Mouse (Mus musculus) thymus, postnatal 36 days (tissue): ENCODE measurements around the gene Gm45213.

Experiments
- DNase-seq, 2 experiments: peaks; one replicate each; pipeline ENCODE4 v3.0.0; 2022; ENCODE audit warnings: mixed read lengths in 2 of 2

Gene Gm45213

DNA sequence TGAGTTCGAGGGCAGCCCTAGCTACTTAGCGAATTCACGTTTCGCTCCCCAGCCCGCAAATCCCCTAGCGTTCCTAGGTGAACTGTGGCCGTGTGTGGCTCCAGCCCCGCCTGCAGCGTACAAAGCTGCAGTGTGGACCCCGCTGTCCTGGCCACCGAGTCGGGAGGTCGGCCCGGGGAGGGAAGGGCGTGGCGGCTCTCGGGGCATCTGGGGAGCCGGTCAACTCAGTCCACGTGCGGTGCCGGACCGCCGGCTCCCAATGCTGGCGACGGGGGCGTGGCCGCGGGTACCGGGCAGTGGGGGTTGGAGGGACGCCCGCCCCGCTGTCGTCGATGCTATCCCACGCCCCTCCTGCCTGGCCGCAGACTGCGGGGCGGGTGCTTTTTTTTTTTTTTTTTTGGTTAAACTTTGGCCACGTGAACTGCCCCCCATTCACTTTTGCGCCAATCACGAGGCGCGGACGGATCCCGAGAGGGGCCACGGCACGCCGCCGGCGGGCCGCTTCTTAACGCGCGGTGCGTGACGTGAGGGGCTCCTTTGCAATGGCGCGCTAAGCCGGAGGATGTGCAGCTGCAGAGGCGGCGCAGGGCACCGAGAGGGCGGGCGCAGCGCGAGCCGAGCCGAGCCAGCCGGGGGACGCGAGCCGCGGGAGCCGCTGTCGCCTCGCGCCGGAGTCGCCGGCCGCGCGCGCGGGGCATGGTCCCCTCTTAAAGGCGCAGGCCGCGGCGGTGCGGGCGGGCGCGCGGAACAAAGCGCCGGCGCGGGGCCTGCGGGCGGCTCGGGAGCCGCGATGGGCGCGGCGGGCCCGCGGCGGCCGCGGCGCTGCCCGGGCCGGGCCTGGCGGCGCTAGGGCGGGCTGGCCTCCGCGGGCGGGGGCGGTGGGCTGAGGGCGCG, 65.8 kb downstream of the Gm45213 start, which contains the start of gene Chsy1:
Gene Chsy1 (plus strand): TSS at position 555 of the 894 bp plus-strand sequence.
- peak; percentile 88 to 92 for DNase-seq

DNA sequence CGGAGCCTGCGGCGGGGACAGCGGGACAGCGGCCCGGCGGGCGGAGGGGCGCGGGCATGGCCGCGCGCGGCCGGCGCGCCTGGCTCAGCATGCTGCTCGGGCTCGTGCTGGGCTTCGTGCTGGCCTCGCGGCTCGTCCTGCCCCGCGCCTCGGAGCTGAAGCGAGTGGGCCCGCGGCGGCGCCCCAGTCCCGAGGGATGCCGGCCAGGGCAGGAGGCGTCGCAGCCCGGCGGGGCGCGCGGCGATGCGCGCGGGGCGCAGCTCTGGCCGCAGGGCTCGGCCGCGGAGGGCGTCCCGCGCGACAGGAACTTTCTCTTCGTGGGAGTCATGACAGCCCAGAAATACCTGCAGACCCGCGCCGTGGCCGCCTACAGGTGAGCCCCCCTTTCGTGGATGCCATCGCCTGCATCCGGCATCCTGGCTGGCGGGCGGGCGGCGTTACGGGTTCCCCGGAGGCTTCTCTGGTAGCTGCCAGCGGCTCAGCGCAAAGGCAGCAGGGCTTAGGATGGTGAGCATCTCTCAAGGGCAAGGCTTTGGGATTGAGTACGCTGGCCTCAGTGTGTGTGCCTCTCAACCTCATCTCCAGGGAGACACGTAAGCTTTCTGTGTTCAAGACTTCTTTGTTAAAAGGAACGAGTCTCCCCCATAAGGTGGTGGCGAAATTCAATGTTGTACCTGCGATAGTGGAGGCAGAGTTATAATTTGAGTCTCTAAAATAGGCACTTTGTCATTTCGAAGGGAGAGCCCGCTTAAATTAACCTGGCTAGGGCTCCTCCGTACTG, 66.6 kb downstream of the Gm45213 start:
- peak; percentile 59 to 69 for DNase-seq

DNA sequence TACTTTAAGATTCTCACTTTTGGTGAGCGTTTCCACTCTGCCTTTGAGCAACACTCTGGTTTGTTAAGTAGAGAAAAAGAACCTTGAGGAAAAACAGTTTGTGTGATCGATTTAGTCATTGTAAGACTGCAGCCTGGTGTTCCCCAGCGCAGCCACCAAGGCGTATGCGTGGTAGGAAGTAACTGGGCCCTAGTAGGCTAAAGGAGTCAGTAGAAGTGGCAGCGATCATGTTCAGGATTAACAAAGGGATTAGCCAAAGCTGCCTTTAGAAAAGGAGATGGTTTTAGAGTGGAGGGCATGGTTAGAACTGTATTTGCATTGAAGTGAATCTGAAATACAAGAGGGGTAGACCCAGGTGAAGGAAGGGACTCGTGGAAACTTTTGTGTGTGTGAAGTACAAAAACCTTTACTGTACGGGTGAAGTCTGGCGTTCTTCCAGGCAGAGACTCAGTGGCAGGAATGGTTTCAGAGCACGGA, 67.3 kb downstream of the Gm45213 start:
- DNase-seq = no peak

DNA sequence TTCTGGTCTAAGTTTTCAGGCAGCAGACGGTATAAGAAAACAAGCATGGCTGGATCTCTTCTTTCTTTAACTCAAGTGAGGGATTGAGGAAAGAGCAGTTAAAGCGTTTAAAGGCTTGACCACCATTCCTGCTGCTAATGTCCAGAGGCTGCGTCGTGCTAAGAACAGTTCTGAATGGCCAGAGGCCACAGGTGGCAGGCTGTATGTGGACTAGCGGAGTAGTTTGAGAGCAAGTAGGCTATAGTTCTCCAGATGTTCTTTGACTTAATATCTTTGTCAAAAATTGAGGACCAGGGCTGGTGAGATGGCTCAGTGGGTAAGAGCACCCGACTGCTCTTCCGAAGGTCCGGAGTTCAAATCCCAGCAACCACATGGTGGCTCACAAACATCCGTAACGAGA, 67.8 kb downstream of the Gm45213 start:
- DNase-seq = no peak
